Mouse (Mus musculus): Measurements from ENCODE around the gene Dnajb4.
A peak's percentile ranks its signal among the peaks of the same experiment; 100 is the strongest.

DNA sequence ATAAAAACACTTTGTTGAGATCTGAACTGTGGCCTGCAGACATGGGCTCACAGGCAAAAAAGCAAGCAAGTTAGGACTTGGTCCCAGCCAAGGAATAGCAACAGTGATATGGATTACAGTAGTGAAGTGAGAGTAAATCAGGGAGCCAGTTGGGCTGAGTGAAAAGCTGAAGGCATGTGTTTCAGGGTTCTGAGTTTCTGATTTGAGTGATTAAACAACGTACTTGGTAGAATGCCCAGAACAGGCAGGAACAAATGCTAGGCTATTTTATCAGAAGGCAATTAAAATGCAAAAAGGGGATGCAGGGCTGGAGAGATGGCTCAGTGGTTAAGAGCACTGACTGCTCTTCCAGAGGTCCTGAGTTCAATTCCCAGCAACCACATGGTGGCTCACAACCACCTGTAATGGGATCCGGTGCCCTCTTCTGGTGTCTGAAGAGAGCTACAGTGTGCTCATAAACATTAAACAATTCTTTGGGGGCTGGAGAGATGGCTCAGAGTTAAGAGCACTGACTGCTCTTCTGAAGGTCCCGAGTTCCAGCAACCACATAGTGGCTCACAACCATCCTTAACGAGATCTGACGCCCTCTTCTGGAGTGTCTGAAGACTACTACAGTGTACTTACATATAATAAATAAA lies 35.3 kb upstream of the Dnajb4 start:
- TF ChIP-seq CTCF (IDR thresholded peaks at IDR 0.05; ENCODE audit: low read depth) (peak; percentile 30), EP300 (optimal IDR thresholded peaks at IDR 0.05) (no peak)
